Mouse (Mus musculus): ENCODE measurements around the gene Erbb4. TPM values are rescaled to one million over a fixed set of nuclear protein-coding genes. Genes with fewer than 3 reads are reported as not detected.
A peak's percentile ranks its signal among the peaks of the same experiment; 100 is the strongest.

Erbb4 gene
- polyA plus RNA-seq, 1 experiment from 2014 or later, result 17.4 TPM

- no peak for ATAC-seq
Observed at GRCm38 (mm10) chr1:68123541-68123940, 984.3 kb downstream of the Erbb4 start.

GRCm38 (mm10) chr1:68120364-68120763 is 987.5 kb downstream of the Erbb4 start:
- ATAC-seq, result no peak; the same call in 1 of the 2 replicates
- Histone ChIP-seq H3K27ac (peak overlapping the region; percentile 35; the same call in 1 of the 2 replicates), H3K27me3 (no peaks in the 10 kb centered on the region), H3K4me3 (replicated peaks) (no peak overlapping the region), H3K4me1 (replicated peaks) (peaks cover 12% of the 10 kb centered on the region; the same call in 1 of the 2 replicates), H3K9ac (replicated peaks) (0 out of 2 replicates have a peak overlapping the region, but pooled peaks have one; percentile 2), H3K4me2 (replicated peaks) (no peak overlapping the region), H3K36me3 (no peaks in the 10 kb centered on the region), H3K9me3 (no peaks in the 10 kb centered on the region)
- 43% methylated on average over 7 of the region's 7 CpGs for WGBS

More at GRCm38 (mm10) chr1:68123541-68123940, 984.3 kb downstream of the Erbb4 start:
- Histone ChIP-seq H3K4me1 (replicated peaks) (peaks cover 12% of the 10 kb centered on the region; the same call in 1 of the 2 replicates), H3K27me3 (no peaks in the 10 kb centered on the region), H3K4me3 (replicated peaks) (no peak overlapping the region), H3K27ac (no peak overlapping the region), H3K9ac (replicated peaks) (no peak overlapping the region), H3K36me3 (no peaks in the 10 kb centered on the region), H3K9me3 (no peaks in the 10 kb centered on the region), H3K4me2 (replicated peaks) (no peak overlapping the region)
- 90% methylated on average over 2 of the region's 2 CpGs for WGBS

GRCm38 (mm10) chr1:68115721-68116120 is 992.1 kb downstream of the Erbb4 start:
- no peaks in the 10 kb centered on the region for H3K27me3 ChIP-seq
- H3K27ac ChIP-seq, result no peak overlapping the region
- H3K9ac ChIP-seq (replicated peaks), result no peak overlapping the region
- no peaks in the 10 kb centered on the region for H3K36me3 ChIP-seq
- peaks cover 11% of the 10 kb centered on the region; the same call in 1 of the 2 replicates for H3K4me1 ChIP-seq (replicated peaks)
- no peak for ATAC-seq
- H3K4me2 ChIP-seq (replicated peaks), result no peak overlapping the region
- H3K4me3 ChIP-seq (replicated peaks), result no peak overlapping the region
- WGBS, result 83% methylated on average over 5 of the region's 5 CpGs
- no peaks in the 10 kb centered on the region for H3K9me3 ChIP-seq

GRCm38 (mm10) chr1:68106543-68106860 is 1001.4 kb downstream of the Erbb4 start:
- 81% methylated on average over 3 of the region's 3 CpGs for WGBS
- no peaks in the 10 kb centered on the region for H3K36me3 ChIP-seq
- H3K27ac ChIP-seq, result no peak overlapping the region
- H3K4me3 ChIP-seq (replicated peaks), result no peak overlapping the region
- no peaks in the 10 kb centered on the region for H3K27me3 ChIP-seq
- no peak overlapping the region for H3K4me2 ChIP-seq (replicated peaks)
- H3K9ac ChIP-seq (replicated peaks), result no peak overlapping the region
- no peak for ATAC-seq
- H3K9me3 ChIP-seq, result no peaks in the 10 kb centered on the region
- H3K4me1 ChIP-seq (replicated peaks), result 0 out of 2 replicates have a peak, but pooled peaks cover 2% of the 10 kb centered on the region

GRCm38 (mm10) chr1:68105834-68106542 is 1001.9 kb downstream of the Erbb4 start:
- 64% methylated on average over 7 of the region's 7 CpGs for WGBS
- H3K36me3 ChIP-seq, result no peaks in the 10 kb centered on the region
- H3K4me3 ChIP-seq (replicated peaks), result no peak overlapping the region
- H3K9me3 ChIP-seq, result no peaks in the 10 kb centered on the region
- no peak overlapping the region for H3K9ac ChIP-seq (replicated peaks)
- no peaks in the 10 kb centered on the region for H3K27me3 ChIP-seq
- H3K4me2 ChIP-seq (replicated peaks), result no peak overlapping the region
- no peak overlapping the region for H3K27ac ChIP-seq
- H3K4me1 ChIP-seq (replicated peaks), result 0 out of 2 replicates have a peak, but pooled peaks cover 2% of the 10 kb centered on the region
- 0 out of 2 replicates have a peak, but pooled peaks have one; percentile 37 for ATAC-seq

- 18% methylated on average over 1 of the region's 1 CpGs for WGBS
- ATAC-seq, result no peak
Observed at GRCm38 (mm10) chr1:68089623-68090022, 1018.2 kb downstream of the Erbb4 start.

GRCm38 (mm10) chr1:68056494-68056893 is 1051.4 kb downstream of the Erbb4 start:
- Histone ChIP-seq H3K27ac (no peak overlapping the region), H3K27me3 (no peaks in the 10 kb centered on the region), H3K9ac (replicated peaks) (no peak overlapping the region), H3K36me3 (no peaks in the 10 kb centered on the region), H3K9me3 (no peaks in the 10 kb centered on the region), H3K4me3 (replicated peaks) (no peak overlapping the region), H3K4me2 (replicated peaks) (no peak overlapping the region), H3K4me1 (replicated peaks) (no peaks in the 10 kb centered on the region)
- WGBS, result 65% methylated on average over 4 of the region's 4 CpGs
- no peak for ATAC-seq

More at GRCm38 (mm10) chr1:68089623-68090022, 1018.2 kb downstream of the Erbb4 start:
- Histone ChIP-seq H3K4me2 (replicated peaks) (no peak overlapping the region), H3K9me3 (no peaks in the 10 kb centered on the region), H3K9ac (replicated peaks) (no peak overlapping the region), H3K36me3 (no peaks in the 10 kb centered on the region), H3K27ac (no peak overlapping the region), H3K4me3 (replicated peaks) (no peak overlapping the region), H3K4me1 (replicated peaks) (no peaks in the 10 kb centered on the region), H3K27me3 (no peaks in the 10 kb centered on the region)

- H3K4me2 ChIP-seq (replicated peaks), result no peak overlapping the region
- H3K36me3 ChIP-seq, result no peaks in the 10 kb centered on the region
- no peak overlapping the region for H3K9ac ChIP-seq (replicated peaks)
- 0 out of 2 replicates have a peak, but pooled peaks cover 2% of the 10 kb centered on the region for H3K4me1 ChIP-seq (replicated peaks)
- no peak for ATAC-seq
- no peaks in the 10 kb centered on the region for H3K27me3 ChIP-seq
- no peak overlapping the region for H3K4me3 ChIP-seq (replicated peaks)
- 81% methylated on average over 3 of the region's 3 CpGs for WGBS
- no peak overlapping the region for H3K27ac ChIP-seq
- no peaks in the 10 kb centered on the region for H3K9me3 ChIP-seq
Observed at GRCm38 (mm10) chr1:68054715-68055114, 1053.1 kb downstream of the Erbb4 start.

GRCm38 (mm10) chr1:68049856-68050255 is 1058.0 kb downstream of the Erbb4 start:
- Histone ChIP-seq H3K4me2 (replicated peaks) (no peak overlapping the region), H3K27me3 (no peaks in the 10 kb centered on the region), H3K4me3 (replicated peaks) (no peak overlapping the region), H3K9me3 (no peaks in the 10 kb centered on the region), H3K27ac (peak overlapping the region; percentile 69), H3K36me3 (no peaks in the 10 kb centered on the region), H3K4me1 (replicated peaks) (peaks cover 18% of the 10 kb centered on the region), H3K9ac (replicated peaks) (no peak overlapping the region)
- WGBS, result 56% methylated on average over 6 of the region's 6 CpGs
- no peak for ATAC-seq

- Histone ChIP-seq H3K27ac (peak overlapping the region; percentile 73), H3K27me3 (no peaks in the 10 kb centered on the region), H3K4me2 (replicated peaks) (peak overlapping the region; percentile 50), H3K36me3 (no peaks in the 10 kb centered on the region), H3K4me3 (replicated peaks) (peak overlapping the region; percentile 34), H3K9ac (replicated peaks) (no peak overlapping the region), H3K4me1 (replicated peaks) (peaks cover 18% of the 10 kb centered on the region), H3K9me3 (no peaks in the 10 kb centered on the region)
- WGBS, result 2% methylated on average over 5 of the region's 5 CpGs
- ATAC-seq, result peak; percentile 93
Observed at GRCm38 (mm10) chr1:68047139-68047538, 1060.7 kb downstream of the Erbb4 start.

GRCm38 (mm10) chr1:68046551-68046970 is 1061.3 kb downstream of the Erbb4 start:
- peak overlapping the region; percentile 73 for H3K27ac ChIP-seq
- H3K4me3 ChIP-seq (replicated peaks), result peak overlapping the region; percentile 34
- no peak overlapping the region for H3K9ac ChIP-seq (replicated peaks)
- no peaks in the 10 kb centered on the region for H3K27me3 ChIP-seq
- H3K36me3 ChIP-seq, result no peaks in the 10 kb centered on the region
- WGBS, result under 1% methylated on average over 7 of the region's 7 CpGs
- peak overlapping the region; percentile 50 for H3K4me2 ChIP-seq (replicated peaks)
- ATAC-seq, result peak; percentile 83
- H3K4me1 ChIP-seq (replicated peaks), result peaks cover 18% of the 10 kb centered on the region
- no peaks in the 10 kb centered on the region for H3K9me3 ChIP-seq

- Histone ChIP-seq H3K27me3 (no peaks in the 10 kb centered on the region), H3K4me1 (replicated peaks) (no peaks in the 10 kb centered on the region), H3K4me3 (replicated peaks) (no peak overlapping the region), H3K36me3 (no peaks in the 10 kb centered on the region), H3K4me2 (replicated peaks) (no peak overlapping the region), H3K9ac (replicated peaks) (no peak overlapping the region), H3K27ac (no peak overlapping the region), H3K9me3 (no peaks in the 10 kb centered on the region)
- no peak for ATAC-seq
Observed at GRCm38 (mm10) chr1:68024086-68024940, 1083.5 kb downstream of the Erbb4 start.

All from midbrain, embryonic 13.5 days (tissue).